Mouse (Mus musculus): ENCODE results near the gene Anapc15. TPM values are rescaled to one million over a fixed set of nuclear protein-coding genes. Genes with fewer than 3 reads are reported as not detected.

Gene Anapc15
- polyA plus RNA-seq, 1 experiment from 2014 or later = 56.2 TPM

DNA sequence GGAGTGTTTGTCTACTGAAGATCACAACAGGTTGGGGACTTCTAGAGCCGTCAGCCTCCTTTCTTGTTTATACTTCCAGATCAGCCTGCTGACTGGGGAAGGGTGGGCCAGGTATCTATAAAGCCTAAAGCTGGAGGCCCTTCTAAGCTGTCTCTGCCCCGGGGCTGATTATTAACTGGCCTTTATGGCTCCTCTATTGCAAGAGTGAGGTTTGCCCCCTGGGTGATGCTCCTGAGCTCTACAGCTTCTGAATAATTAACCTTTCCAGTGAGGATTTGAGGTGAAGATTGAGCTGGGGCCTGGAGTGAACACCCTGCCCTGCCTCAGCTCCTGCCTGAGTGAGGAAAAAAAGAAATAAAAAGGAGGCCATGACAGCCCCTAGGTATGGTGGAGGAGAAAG lies 7.1 kb downstream of the Anapc15 start, which contains the start of gene Folr1:
Gene Folr1 (minus strand): TSS at position 160 of the 400 bp plus-strand sequence.
- WGBS = 25% methylated on average over 2 of the region's 2 CpGs
- H3K27me3 ChIP-seq (replicated peaks; ENCODE audit: control insufficient read depth, insufficient read depth, low read length) = no peaks in the 10 kb centered on the region
- H3K27ac ChIP-seq (ENCODE audit: low read depth, low read length) = peak within 1 kb of the TSS; percentile 63

DNA sequence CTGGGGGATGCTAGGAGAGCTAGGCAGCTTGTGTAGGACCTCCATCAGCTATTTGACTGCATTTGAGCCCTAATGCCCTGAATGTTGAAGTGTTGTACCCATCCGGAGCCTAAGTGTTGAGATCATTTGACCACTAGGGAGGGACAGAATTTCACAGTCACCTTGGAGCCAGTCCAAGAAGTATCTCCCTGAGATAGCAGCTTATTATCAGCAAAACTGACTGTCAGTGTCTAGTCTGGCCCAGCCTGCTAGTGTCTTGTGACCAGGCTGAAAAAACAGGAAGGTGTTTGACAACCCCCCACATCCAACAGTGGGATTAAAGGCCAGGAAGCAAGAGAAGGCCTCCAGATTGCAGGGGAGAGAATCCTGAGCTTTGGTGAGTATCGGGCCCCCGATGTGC lies 7.8 kb downstream of the Anapc15 start:
- Histone ChIP-seq H3K9ac (ENCODE audit: low read depth, low read length) (no peak overlapping the region), H3K9me3 (ENCODE audit: control insufficient read depth) (no peaks in the 10 kb centered on the region), H3K4me2 (replicated peaks; ENCODE audit: low read depth) (peak overlapping the region; percentile 64), H3K4me1 (replicated peaks; ENCODE audit: control insufficient read depth, insufficient read depth, low read length) (no peaks in the 10 kb centered on the region), H3K4me3 (ENCODE audit: low read depth, low read length) (no peak overlapping the region), H3K27me3 (replicated peaks; ENCODE audit: control insufficient read depth, insufficient read depth, low read length) (no peaks in the 10 kb centered on the region), H3K36me3 (ENCODE audit: control insufficient read depth, insufficient read depth) (no peaks in the 10 kb centered on the region), H3K27ac (ENCODE audit: low read depth, low read length) (peak overlapping the region; percentile 63)
- TF ChIP-seq CTCF (IDR thresholded peaks at IDR 0.05; ENCODE audit: low read depth) = peak; percentile 34; the same call in 1 of the 2 replicates
- ATAC-seq = peak; percentile 11; the same call in 1 of the 2 replicates
- WGBS = 43% methylated on average over 3 of the region's 3 CpGs

More for the DNA sequence above, 7.1 kb downstream of the Anapc15 start, which contains the start of gene Folr1:
- Histone ChIP-seq H3K4me3 (ENCODE audit: low read depth, low read length) (peak within 1 kb of the TSS; percentile 42), H3K4me2 (replicated peaks; ENCODE audit: low read depth) (peak within 1 kb of the TSS; percentile 64), H3K9me3 (ENCODE audit: control insufficient read depth) (no peaks in the 10 kb centered on the region), H3K4me1 (replicated peaks; ENCODE audit: control insufficient read depth, insufficient read depth, low read length) (no peaks in the 10 kb centered on the region), H3K36me3 (ENCODE audit: control insufficient read depth, insufficient read depth) (no peaks in the 10 kb centered on the region), H3K9ac (ENCODE audit: low read depth, low read length) (peak within 1 kb of the TSS; percentile 37; the same call in 1 of the 2 replicates)
- peak; percentile 83 for ATAC-seq
- TF ChIP-seq CTCF (IDR thresholded peaks at IDR 0.05; ENCODE audit: low read depth) = peak; percentile 43

DNA sequence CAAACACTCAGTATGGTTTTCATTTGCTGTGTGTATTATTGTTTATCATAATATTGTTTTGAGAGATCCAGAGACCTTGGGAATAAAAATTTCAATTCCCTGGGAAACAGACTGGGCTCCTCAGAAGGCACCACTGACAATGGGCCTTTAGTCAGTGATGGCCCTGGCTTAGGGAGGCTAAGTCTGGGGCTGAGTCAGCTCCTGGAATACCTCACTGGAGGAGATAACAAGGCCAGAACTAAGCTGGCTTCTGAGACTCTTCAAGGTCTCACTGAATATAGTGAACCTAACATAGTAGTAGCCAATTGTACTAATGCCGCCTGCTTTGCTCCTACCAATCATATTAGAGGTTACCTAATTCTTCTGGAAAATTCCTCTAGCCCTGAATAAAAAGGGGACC lies 12.5 kb downstream of the Anapc15 start:
- Histone ChIP-seq H3K9me3 (ENCODE audit: control insufficient read depth) (no peaks in the 10 kb centered on the region), H3K36me3 (ENCODE audit: control insufficient read depth, insufficient read depth) (no peaks in the 10 kb centered on the region), H3K4me3 (ENCODE audit: low read depth, low read length) (no peak overlapping the region), H3K4me2 (replicated peaks; ENCODE audit: low read depth) (no peak overlapping the region), H3K9ac (ENCODE audit: low read depth, low read length) (no peak overlapping the region), H3K4me1 (replicated peaks; ENCODE audit: control insufficient read depth, insufficient read depth, low read length) (no peaks in the 10 kb centered on the region), H3K27me3 (replicated peaks; ENCODE audit: control insufficient read depth, insufficient read depth, low read length) (no peaks in the 10 kb centered on the region), H3K27ac (ENCODE audit: low read depth, low read length) (no peak overlapping the region)
- no peak for ATAC-seq
- WGBS = 84% methylated on average over 1 of the region's 1 CpGs
- no peak for TF ChIP-seq CTCF (IDR thresholded peaks at IDR 0.05; ENCODE audit: low read depth)

DNA sequence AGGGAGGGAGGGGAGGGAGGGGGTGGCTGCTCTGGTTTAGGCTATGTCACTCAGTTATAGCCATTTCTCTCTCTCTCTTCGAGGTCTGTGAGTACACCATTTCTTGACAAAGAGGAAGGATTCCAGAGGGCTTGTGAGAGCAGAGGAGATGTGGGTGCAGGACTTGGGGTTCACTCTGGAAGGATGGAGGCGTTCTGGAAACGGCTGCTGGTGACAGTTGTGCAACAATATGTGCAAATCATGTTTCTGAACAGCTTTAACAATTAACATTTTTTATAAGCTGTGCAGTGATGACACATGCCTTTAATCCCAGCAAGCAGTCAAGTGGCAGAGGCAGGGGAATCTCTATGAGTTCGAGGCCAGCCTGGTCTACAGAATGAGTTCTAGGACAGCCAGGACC lies 17.3 kb downstream of the Anapc15 start:
- H3K9me3 ChIP-seq (ENCODE audit: control insufficient read depth) = no peaks in the 10 kb centered on the region
- no peak overlapping the region for H3K27ac ChIP-seq (ENCODE audit: low read depth, low read length)
- ATAC-seq = no peak
- H3K9ac ChIP-seq (ENCODE audit: low read depth, low read length) = no peak overlapping the region
- no peak overlapping the region for H3K4me3 ChIP-seq (ENCODE audit: low read depth, low read length)
- no peaks in the 10 kb centered on the region for H3K27me3 ChIP-seq (replicated peaks; ENCODE audit: control insufficient read depth, insufficient read depth, low read length)
- no peaks in the 10 kb centered on the region for H3K36me3 ChIP-seq (ENCODE audit: control insufficient read depth, insufficient read depth)
- WGBS = 73% methylated on average over 4 of the region's 4 CpGs
- TF ChIP-seq CTCF (IDR thresholded peaks at IDR 0.05; ENCODE audit: low read depth) = no peak
- no peaks in the 10 kb centered on the region for H3K4me1 ChIP-seq (replicated peaks; ENCODE audit: control insufficient read depth, insufficient read depth, low read length)
- no peak overlapping the region for H3K4me2 ChIP-seq (replicated peaks; ENCODE audit: low read depth)

DNA sequence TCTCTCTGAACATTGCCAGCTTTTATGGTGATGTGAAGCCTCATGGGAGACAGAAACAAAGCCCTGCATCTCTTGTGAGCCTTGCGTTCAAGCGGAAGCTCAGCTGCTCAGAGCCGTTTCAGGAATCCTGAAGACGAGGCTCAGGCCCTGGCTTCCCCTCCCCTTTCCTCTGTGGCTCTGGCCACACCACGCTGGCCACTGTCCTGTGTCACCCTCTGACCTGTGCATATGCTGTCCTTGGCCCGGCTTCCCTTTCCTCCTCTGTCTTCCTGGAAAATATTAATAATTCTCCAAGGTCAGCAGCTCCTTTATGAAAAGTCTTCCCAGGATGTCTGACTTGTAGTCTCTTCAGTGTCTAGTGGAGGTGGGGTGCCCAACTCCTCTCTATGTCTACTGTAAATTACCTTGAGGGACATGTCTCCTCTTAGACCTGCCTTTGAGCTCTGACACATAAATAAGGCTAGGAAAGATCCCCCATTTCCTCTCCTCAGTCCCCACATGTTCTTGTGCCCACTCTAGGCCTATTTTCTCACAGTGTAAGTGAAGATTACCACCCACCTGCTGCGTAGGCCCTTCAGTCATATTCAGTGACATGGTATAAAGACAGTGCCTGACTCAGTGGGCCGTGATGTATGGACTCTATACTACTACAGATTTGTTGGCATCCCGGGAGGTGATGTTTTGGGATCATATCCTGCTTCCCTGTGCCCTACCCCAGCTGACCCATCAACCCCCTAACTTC lies 19.1 kb downstream of the Anapc15 start:
- Histone ChIP-seq H3K4me1 (replicated peaks; ENCODE audit: control insufficient read depth, insufficient read depth, low read length) (no peaks in the 10 kb centered on the region), H3K4me3 (ENCODE audit: low read depth, low read length) (no peak overlapping the region), H3K27me3 (replicated peaks; ENCODE audit: control insufficient read depth, insufficient read depth, low read length) (no peaks in the 10 kb centered on the region), H3K36me3 (ENCODE audit: control insufficient read depth, insufficient read depth) (no peaks in the 10 kb centered on the region), H3K4me2 (replicated peaks; ENCODE audit: low read depth) (no peak overlapping the region), H3K9ac (ENCODE audit: low read depth, low read length) (no peak overlapping the region), H3K27ac (ENCODE audit: low read depth, low read length) (no peak overlapping the region), H3K9me3 (ENCODE audit: control insufficient read depth) (no peaks in the 10 kb centered on the region)
- WGBS = 75% methylated on average over 9 of the region's 9 CpGs
- ATAC-seq = no peak
- TF ChIP-seq CTCF (IDR thresholded peaks at IDR 0.05; ENCODE audit: low read depth) = no peak

DNA sequence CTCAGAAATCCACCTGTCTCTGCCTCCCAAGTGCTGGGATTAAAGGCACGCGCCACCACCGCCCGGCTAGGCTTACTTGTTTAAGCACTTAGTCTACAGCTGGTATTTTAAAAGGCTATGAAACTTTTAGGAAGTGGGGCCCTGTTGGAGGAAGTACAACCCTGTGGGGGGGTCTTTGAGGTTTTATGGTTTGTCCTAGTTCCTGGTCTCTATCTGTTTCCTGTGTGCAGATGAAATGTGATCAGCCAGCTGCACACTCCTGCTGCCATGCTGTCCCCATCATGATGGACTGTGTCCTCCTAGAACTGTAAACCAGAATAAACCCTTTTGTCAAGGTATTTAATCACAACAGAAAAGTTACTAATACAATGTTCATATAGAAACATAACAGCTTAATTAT lies 20.6 kb downstream of the Anapc15 start:
- Histone ChIP-seq H3K27me3 (replicated peaks; ENCODE audit: control insufficient read depth, insufficient read depth, low read length) (no peaks in the 10 kb centered on the region), H3K9me3 (ENCODE audit: control insufficient read depth) (no peaks in the 10 kb centered on the region), H3K36me3 (ENCODE audit: control insufficient read depth, insufficient read depth) (no peaks in the 10 kb centered on the region), H3K27ac (ENCODE audit: low read depth, low read length) (no peak overlapping the region), H3K4me1 (replicated peaks; ENCODE audit: control insufficient read depth, insufficient read depth, low read length) (no peaks in the 10 kb centered on the region), H3K4me3 (ENCODE audit: low read depth, low read length) (no peak overlapping the region), H3K4me2 (replicated peaks; ENCODE audit: low read depth) (no peak overlapping the region), H3K9ac (ENCODE audit: low read depth, low read length) (no peak overlapping the region)
- ATAC-seq = no peak
- 91% methylated on average over 4 of the region's 4 CpGs for WGBS
- no peak for TF ChIP-seq CTCF (IDR thresholded peaks at IDR 0.05; ENCODE audit: low read depth)
